Mouse (Mus musculus) bone marrow, adult 2 months (tissue): ENCODE data around the gene 1600015I10Rik. TPM values are rescaled to one million over a fixed set of nuclear protein-coding genes. Genes with fewer than 3 reads are reported as not detected.
"Not testable (repeated sequence)": the region's sequence is repeated elsewhere in the genome, so short reads cannot be mapped to it uniquely, and the experiment has no call there.

ENCODE experiments used
- H3K27ac ChIP-seq: fragments of 200-500 bp; 2 replicates; pipeline ENCODE4 v1.5.1; 2012; ENCODE audit warnings: low read depth, mild to moderate bottlenecking, control low read depth, inconsistent platforms, low read length; ENCODE audit not compliant: control insufficient read depth, poor library complexity, insufficient read depth
- H3K4me1 ChIP-seq: fragments of 200-500 bp; 2 replicates; pipeline ENCODE4 v1.6.1; 2011; ENCODE audit warnings: low read length; ENCODE audit not compliant: control insufficient read depth, insufficient read depth
- H3K4me3 ChIP-seq: fragments of 200-500 bp; replicated peaks from 2 replicates; pipeline ENCODE3; 2011; ENCODE audit warnings: mild to moderate bottlenecking, low read depth, low read length, control low read depth; ENCODE audit not compliant: control insufficient read depth
- CTCF ChIP-seq: fragments of 200-500 bp; IDR thresholded peaks from 2 replicates; pipeline ENCODE4 v1.5.1; 2011; ENCODE audit warnings: low read length, control low read depth; ENCODE audit not compliant: control insufficient read depth, insufficient read depth
- POLR2A ChIP-seq: fragments of 200-500 bp; IDR thresholded peaks from 2 replicates; pipeline ENCODE4 v1.6.1; 2011; ENCODE audit warnings: low read depth, mild to moderate bottlenecking, control low read depth, low read length, borderline replicate concordance; ENCODE audit not compliant: control insufficient read depth
- WGBS: fragments of 180-500 bp; shearing (Covaris S2); methylation state at CpG from one replicate; pipeline ENCODE4 v1.1.7; 2018; 5-methylcytosine and 5-hydroxymethylcytosine counted together
- polyA plus RNA-seq: library from polyadenylated mRNA; stranded (reverse); fragments of >200 nt; gene quantifications from 2 replicates; pipeline ENCODE4 v1.2.4, GENCODE M21; 2011; ENCODE audit warnings: low replicate concordance; ENCODE audit not compliant: missing spikeins, insufficient read depth, insufficient read length

Gene 1600015I10Rik
- polyA plus RNA-seq, 1 experiment: not detected

DNA sequence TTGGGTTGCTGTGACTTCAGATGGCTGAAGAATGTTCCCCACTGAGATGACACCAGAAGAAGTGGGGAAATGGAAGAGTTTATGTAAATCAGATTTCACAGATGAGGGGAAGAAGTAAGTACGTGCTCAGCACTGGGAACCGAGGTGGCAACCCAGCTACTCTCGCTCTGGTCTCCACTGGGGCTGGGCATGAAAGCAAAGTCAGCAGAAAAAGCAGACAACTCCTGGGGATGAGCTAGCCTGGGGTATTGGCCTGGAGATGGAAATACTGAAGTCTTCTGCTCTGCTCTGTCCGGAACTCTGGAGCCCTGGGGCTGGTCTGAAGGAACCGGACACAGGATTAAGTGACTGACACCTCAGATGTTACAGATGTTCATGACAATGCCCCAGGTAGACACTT is 24.5 kb downstream of the 1600015I10Rik start:
- TF ChIP-seq CTCF (no peak), POLR2A (no peak)
- H3K4me1 ChIP-seq: no peaks in the 10 kb centered on the region
- H3K4me3 ChIP-seq: no peak overlapping the region
- H3K27ac ChIP-seq: no peak overlapping the region
- 79% methylated on average over 5 of the region's 5 CpGs for WGBS

DNA sequence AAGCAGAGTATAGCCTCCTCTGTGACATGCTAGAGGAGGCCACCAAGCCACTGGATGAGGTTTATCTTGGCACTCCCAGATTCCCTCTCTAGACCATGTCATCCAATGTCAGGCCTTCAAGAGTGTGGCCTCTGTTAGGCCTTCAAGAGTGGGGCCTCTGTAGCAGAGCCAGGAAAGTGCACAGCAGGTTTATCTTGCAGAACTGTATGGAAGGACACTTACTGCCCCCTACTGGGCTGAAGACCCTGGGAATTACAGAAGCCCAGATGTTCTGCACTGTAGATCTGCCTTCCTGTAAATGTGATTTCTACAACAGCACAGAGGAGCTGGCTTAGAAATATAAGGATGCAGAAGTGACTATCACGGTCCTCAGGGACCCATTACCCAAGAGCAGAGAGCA is 25.3 kb downstream of the 1600015I10Rik start:
- Histone ChIP-seq H3K4me1 (no peaks in the 10 kb centered on the region), H3K27ac (no peak overlapping the region), H3K4me3 (no peak overlapping the region)
- TF ChIP-seq CTCF: peak; percentile 25; the same call in 1 of the 2 replicates
- no peak for TF ChIP-seq POLR2A
- WGBS: 21% methylated on average over 1 of the region's 1 CpGs

DNA sequence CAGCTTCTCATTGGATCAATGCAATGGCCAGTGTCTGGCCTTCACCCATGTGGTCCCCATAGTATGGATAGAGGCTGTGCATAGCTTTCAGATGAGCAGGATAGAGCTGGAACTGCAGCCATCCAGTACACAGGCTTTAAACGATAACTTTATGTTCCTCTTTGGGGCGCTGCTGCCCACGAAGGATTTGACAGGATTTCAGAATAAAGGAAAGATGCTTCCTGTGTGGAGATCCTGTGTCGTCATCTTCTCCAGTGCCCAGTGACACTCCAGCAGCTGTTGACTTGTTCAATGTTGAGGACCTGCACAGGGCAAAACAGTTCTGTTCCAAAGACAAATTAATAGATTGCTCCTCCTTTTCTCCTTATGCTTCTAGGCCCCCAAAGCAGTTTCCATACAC is 27.1 kb downstream of the 1600015I10Rik start:
- H3K4me1 ChIP-seq: no peaks in the 10 kb centered on the region
- no peak overlapping the region for H3K27ac ChIP-seq
- no peak overlapping the region for H3K4me3 ChIP-seq
- 12% methylated on average over 4 of the region's 4 CpGs for WGBS
- TF ChIP-seq CTCF: no peak
- TF ChIP-seq POLR2A: no peak

DNA sequence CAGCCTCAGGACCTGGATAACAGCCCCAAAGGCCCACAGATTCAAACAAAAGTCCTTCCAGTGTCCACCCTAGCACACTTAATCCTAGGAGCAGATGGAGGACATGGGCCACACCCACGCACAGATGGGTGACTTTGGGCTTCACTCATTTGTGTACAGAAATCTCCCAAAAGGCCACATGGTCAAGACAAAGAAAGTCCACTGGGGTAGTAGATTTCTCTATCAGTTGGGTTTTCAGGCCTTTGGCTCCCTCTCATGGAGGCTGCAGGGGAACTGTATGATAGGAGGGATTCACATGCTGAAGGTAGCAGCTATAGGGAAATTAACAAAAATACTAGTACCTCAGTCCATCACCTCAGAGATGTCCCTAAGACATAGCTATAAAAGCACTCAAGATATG is 28.4 kb downstream of the 1600015I10Rik start:
- Histone ChIP-seq H3K4me1 (no peaks in the 10 kb centered on the region), H3K4me3 (no peak overlapping the region), H3K27ac (no peak overlapping the region)
- TF ChIP-seq POLR2A (no peak), CTCF (no peak)
- WGBS: 50% methylated on average over 1 of the region's 1 CpGs

DNA sequence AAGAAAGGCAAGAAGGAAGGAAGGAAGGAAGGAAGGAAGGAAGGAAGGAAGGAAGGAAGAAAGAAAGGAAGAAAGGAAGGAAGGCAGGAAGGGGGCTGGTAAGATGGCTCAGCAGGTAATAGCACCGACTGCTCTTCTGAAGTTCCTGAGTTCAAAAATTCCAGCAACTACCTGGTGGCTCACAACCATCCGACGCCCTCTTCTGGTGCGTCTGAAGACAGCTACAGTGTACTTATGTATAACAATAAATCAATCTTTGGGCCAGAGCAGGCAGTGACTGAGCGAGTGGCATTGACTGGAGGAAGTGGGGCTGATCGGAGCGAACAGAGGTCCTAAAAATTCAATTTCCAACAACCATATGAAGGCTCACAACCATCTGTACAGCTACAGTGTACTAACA is 29.5 kb downstream of the 1600015I10Rik start:
- 38% methylated on average over 7 of the region's 7 CpGs for WGBS
- not testable (repeated sequence) for H3K27ac ChIP-seq, H3K4me3 ChIP-seq, H3K4me1 ChIP-seq

DNA sequence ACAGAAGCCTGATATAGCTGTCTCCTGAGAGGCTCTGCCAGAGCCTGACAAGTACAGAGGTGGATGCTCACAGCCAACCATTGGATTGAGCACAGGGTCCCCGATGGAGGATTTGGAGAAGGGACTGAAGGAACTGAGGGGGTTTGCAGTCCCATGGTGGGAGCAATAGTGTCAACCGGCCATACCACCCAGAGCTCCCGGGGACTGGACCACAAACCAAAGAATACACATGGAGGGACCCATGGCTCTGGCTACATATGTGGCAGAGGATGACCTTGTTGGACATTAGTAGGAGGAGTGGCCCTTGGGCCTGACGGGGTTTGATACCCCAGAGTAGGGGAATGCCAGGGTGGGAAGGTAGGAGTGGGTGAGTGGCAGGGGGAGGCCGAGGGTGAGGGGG is 37.0 kb downstream of the 1600015I10Rik start:
- not testable (repeated sequence) for H3K4me3 ChIP-seq, H3K4me1 ChIP-seq, H3K27ac ChIP-seq
- WGBS: 80% methylated on average over 5 of the region's 5 CpGs

DNA sequence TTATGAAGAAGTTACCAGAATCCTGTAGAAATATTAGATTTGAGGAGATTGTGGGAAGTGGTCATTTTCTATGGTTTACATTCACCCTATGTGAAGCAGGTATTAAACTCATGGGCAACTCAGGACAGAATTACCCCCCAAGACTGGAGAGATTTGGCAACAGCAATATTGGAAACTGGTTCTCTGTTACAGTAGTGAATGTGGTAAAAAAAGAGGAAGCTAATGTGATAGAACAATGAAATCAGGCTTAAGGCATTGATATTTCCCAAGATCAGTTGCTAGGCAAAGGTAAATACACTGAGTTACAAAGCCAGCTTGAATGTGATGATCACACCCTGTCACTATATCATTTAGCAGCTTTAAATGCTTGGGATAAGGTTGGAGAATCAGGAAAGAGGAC is 38.2 kb downstream of the 1600015I10Rik start:
- no peak overlapping the region for H3K27ac ChIP-seq
- no peak for TF ChIP-seq POLR2A
- no peak for TF ChIP-seq CTCF
- no peak overlapping the region for H3K4me3 ChIP-seq
- no peaks in the 10 kb centered on the region for H3K4me1 ChIP-seq

DNA sequence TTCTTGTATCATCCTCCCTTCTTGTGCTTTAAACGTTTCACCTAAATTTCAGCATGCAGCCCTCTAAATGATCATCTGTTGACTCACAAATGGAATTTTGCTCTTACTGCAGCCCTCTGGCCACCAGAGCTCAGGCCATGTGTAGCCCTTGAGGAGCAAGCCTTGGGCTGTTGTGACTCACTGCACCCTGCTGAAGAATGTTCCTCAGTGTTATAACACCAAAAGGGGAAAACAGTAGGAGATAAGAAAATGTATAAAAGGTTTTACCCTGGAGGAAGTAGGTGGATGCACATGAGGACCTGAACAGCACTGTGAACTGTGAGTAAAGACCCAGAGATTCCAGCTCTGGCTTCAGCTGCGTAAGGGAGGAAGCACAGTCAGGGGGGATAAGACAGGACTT is 45.0 kb downstream of the 1600015I10Rik start, which contains the start of gene Doxl2:
Doxl2 (plus strand) TSS at position 301 of the 400 bp plus-strand sequence.
- no peak within 1 kb of the TSS for H3K27ac ChIP-seq
- no peaks in the 10 kb centered on the region for H3K4me1 ChIP-seq
- 77% methylated on average over 2 of the region's 2 CpGs for WGBS
- TF ChIP-seq POLR2A (no peak), CTCF (no peak)
- H3K4me3 ChIP-seq: no peak within 1 kb of the TSS

DNA sequence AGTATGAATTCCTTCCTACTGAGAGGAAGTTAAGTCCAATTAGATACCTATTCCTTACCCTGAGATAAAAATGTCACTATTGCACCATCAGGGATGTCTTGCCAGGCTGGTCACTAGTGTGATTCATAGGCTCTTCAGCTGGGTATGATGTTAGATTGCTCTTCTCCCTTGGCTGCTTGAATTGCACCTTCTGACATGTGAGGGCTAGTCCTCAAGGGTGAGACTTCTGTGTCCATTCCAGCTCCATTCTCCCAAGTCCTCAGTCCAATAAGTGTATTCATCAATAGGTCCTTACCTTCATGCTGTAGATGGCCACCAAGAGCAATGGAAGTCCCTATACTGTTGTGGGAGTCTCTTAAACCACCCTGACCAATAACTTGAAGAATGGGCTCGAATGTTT is 49.9 kb downstream of the 1600015I10Rik start:
- TF ChIP-seq CTCF: no peak
- TF ChIP-seq POLR2A: no peak
- no peaks in the 10 kb centered on the region for H3K4me1 ChIP-seq
- WGBS: 57% methylated on average over 1 of the region's 1 CpGs

More for the DNA sequence above, 49.9 kb downstream of the 1600015I10Rik start:
- Histone ChIP-seq H3K27ac (no peak overlapping the region), H3K4me3 (no peak overlapping the region)
